Mouse (Mus musculus) ES-E14 (cell line): ENCODE data around the gene Atrx.

Experiments
- CHD2 ChIP-seq: IDR thresholded peaks from 2 replicates; pipeline ENCODE4 v1.6.1; 2014; ENCODE audit warnings: mild to moderate bottlenecking, low read depth, low read length, inconsistent platforms
- HCFC1 ChIP-seq: IDR thresholded peaks from 2 replicates; pipeline ENCODE4 v1.6.1; 2012; ENCODE audit warnings: low read length, inconsistent platforms, borderline replicate concordance; ENCODE audit not compliant: insufficient read depth
- MAFK ChIP-seq: IDR thresholded peaks from 2 replicates; pipeline ENCODE4 v1.6.1; 2014; ENCODE audit warnings: mild to moderate bottlenecking, low read depth, low read length, inconsistent platforms; ENCODE audit not compliant: insufficient read depth
- ZC3H11A ChIP-seq: IDR thresholded peaks from 2 replicates; pipeline ENCODE4 v1.6.1; 2012; ENCODE audit warnings: low read depth, mild to moderate bottlenecking, inconsistent platforms, low read length, borderline replicate concordance
- ZNF384 ChIP-seq: IDR thresholded peaks from 2 replicates; pipeline ENCODE4 v1.6.1; 2012; ENCODE audit warnings: low read depth, low read length, inconsistent platforms

GRCm38 (mm10) chrX:105762847-105763527, 166.2 kb downstream of the Atrx start:
- TF ChIP-seq HCFC1 (no peak), CHD2 (no peak), ZC3H11A (no peak), MAFK (no peak), ZNF384 (no peak)
